Mouse (Mus musculus) limb, embryonic 14.5 days (tissue): ENCODE data around the gene Rsrc1. TPM values are rescaled to one million over a fixed set of nuclear protein-coding genes. Genes with fewer than 3 reads are reported as not detected.

Experiments used
- ATAC-seq: fragments of 200-750 bp; cut with Nextera tagmentation; 2 replicates; pipeline ENCODE4 v1.8.0; 2017; ENCODE audit warnings: low read depth, moderate number of reproducible peaks, moderate TSS enrichment; ENCODE audit not compliant: low FRiP score
- DNase-seq: peaks from one replicate; pipeline ENCODE4 v3.0.0-alpha.2; 2015; ENCODE audit warnings: low spot score
- H3K27ac ChIP-seq: fragments of 300-500 bp; sonication (generic); replicated peaks from 2 replicates; pipeline ENCODE4 v1.5.1; 2014; ENCODE audit warnings: low read depth, mild to moderate bottlenecking, low read length, moderate library complexity, mixed read lengths
- H3K27me3 ChIP-seq: fragments of 300-500 bp; sonication (generic); 2 replicates; pipeline ENCODE4 v1.6.1; 2014; ENCODE audit warnings: low read length, mixed read lengths; ENCODE audit not compliant: control insufficient read depth, insufficient read depth
- H3K36me3 ChIP-seq: fragments of 300-500 bp; sonication (generic); 2 replicates; pipeline ENCODE4 v1.6.1; 2014; ENCODE audit warnings: mild to moderate bottlenecking, low read length, moderate library complexity, mixed read lengths; ENCODE audit not compliant: control insufficient read depth, insufficient read depth
- H3K4me1 ChIP-seq: fragments of 300-500 bp; sonication (generic); 2 replicates; pipeline ENCODE4 v1.6.1; 2014; ENCODE audit warnings: antibody characterized with exemption, low read length, mixed read lengths; ENCODE audit not compliant: control insufficient read depth, insufficient read depth
- H3K4me2 ChIP-seq: fragments of 300-500 bp; sonication (generic); replicated peaks from 2 replicates; pipeline ENCODE4 v1.6.1; 2014; ENCODE audit warnings: low read depth, mild to moderate bottlenecking, low read length, moderate library complexity; ENCODE audit not compliant: severe bottlenecking
- H3K4me3 ChIP-seq: fragments of 300-500 bp; sonication (generic); replicated peaks from 2 replicates; pipeline ENCODE4 v1.5.1; 2014; ENCODE audit warnings: low read length
- H3K9ac ChIP-seq: fragments of 300-500 bp; sonication (generic); 2 replicates; pipeline ENCODE4 v1.6.1; 2014; ENCODE audit warnings: mild to moderate bottlenecking, low read depth, low read length, moderate library complexity; ENCODE audit not compliant: severe bottlenecking
- H3K9me3 ChIP-seq: fragments of 300-500 bp; sonication (generic); 2 replicates; pipeline ENCODE4 v1.6.1; 2016; ENCODE audit warnings: low read length; ENCODE audit not compliant: control insufficient read depth
- POLR2A ChIP-seq: fragments of 200-500 bp; IDR thresholded peaks from 2 replicates; pipeline ENCODE4 v1.8.0; 2012; ENCODE audit warnings: inconsistent platforms, mild to moderate bottlenecking, moderate library complexity, borderline replicate concordance; ENCODE audit not compliant: insufficient read depth, insufficient read length; ENCODE audit errors: extremely low read depth
- WGBS: fragments of 180-500 bp; shearing (Covaris S2); extraction: QIAGEN DNeasy Blood & Tissue Kit; methylation state at CpG from one replicate; pipeline ENCODE4 v1.1.7; 2014; 5-methylcytosine and 5-hydroxymethylcytosine counted together
- polyA plus RNA-seq, 2 experiments: library from polyadenylated mRNA; depleted of rRNA in 1 of 2; stranded (reverse) in 1 of 2; unstranded in 1 of 2; fragments of >200 nt; fragmentation: Nextera tagmentation in 1 of 2; extraction: Ambion mirVana in 1 of 2; gene quantifications; 2 replicates each; pipeline versions ENCODE4 v1.2.1 to v1.2.3; 2012 to 2014

The Rsrc1 gene
- polyA plus RNA-seq, 2 experiments = 22.9 to 41.8 TPM

GRCm38 (mm10) chr3:66967508-66967907 is 13.7 kb upstream of the Rsrc1 start:
- no peak for DNase-seq
- H3K27ac ChIP-seq = no peak overlapping the region

GRCm38 (mm10) chr3:66970261-66970660 is 10.9 kb upstream of the Rsrc1 start:
- Histone ChIP-seq H3K27me3 (peaks cover 54% of the 10 kb centered on the region), H3K9ac (no peak overlapping the region), H3K36me3 (0 out of 2 replicates have a peak, but pooled peaks cover 11% of the 10 kb centered on the region), H3K9me3 (no peaks in the 10 kb centered on the region), H3K4me2 (peak overlapping the region; percentile 22; the same call in 1 of the 2 replicates), H3K27ac (no peak overlapping the region), H3K4me3 (no peak overlapping the region), H3K4me1 (peaks cover 7% of the 10 kb centered on the region; the same call in 1 of the 2 replicates)
- ATAC-seq (no peak), DNase-seq (no peak)
- TF ChIP-seq POLR2A = no peak
- 20% methylated on average over 10 of the region's 10 CpGs for WGBS

More at GRCm38 (mm10) chr3:66967508-66967907, 13.7 kb upstream of the Rsrc1 start:
- no peak for ATAC-seq
- 16% methylated on average over 4 of the region's 4 CpGs for WGBS
- Histone ChIP-seq H3K9me3 (no peaks in the 10 kb centered on the region), H3K36me3 (no peaks in the 10 kb centered on the region), H3K4me2 (no peak overlapping the region), H3K4me1 (peaks cover 7% of the 10 kb centered on the region; the same call in 1 of the 2 replicates), H3K4me3 (no peak overlapping the region), H3K27me3 (peaks cover 32% of the 10 kb centered on the region), H3K9ac (no peak overlapping the region)
- TF ChIP-seq POLR2A = no peak

GRCm38 (mm10) chr3:66970661-66971331 is 10.4 kb upstream of the Rsrc1 start:
- peaks cover 7% of the 10 kb centered on the region; the same call in 1 of the 2 replicates for H3K4me1 ChIP-seq
- DNase-seq = no peak
- WGBS = 5% methylated on average over 29 of the region's 29 CpGs
- H3K4me2 ChIP-seq = peak overlapping the region; percentile 22
- H3K36me3 ChIP-seq = 0 out of 2 replicates have a peak, but pooled peaks cover 12% of the 10 kb centered on the region
- H3K9ac ChIP-seq = no peak overlapping the region
- TF ChIP-seq POLR2A = no peak
- H3K9me3 ChIP-seq = no peaks in the 10 kb centered on the region
- no peak overlapping the region for H3K27ac ChIP-seq
- ATAC-seq = no peak
- no peak overlapping the region; the same call in 1 of the 2 replicates for H3K4me3 ChIP-seq
- peaks cover 57% of the 10 kb centered on the region for H3K27me3 ChIP-seq

- no peak for TF ChIP-seq POLR2A
- Histone ChIP-seq H3K27ac (peak overlapping the region; percentile 16; the same call in 1 of the 2 replicates), H3K4me2 (peak overlapping the region; percentile 24; the same call in 1 of the 2 replicates), H3K9me3 (no peaks in the 10 kb centered on the region), H3K27me3 (peaks cover 67% of the 10 kb centered on the region), H3K36me3 (0 out of 2 replicates have a peak, but pooled peaks cover 12% of the 10 kb centered on the region), H3K4me1 (peaks cover 7% of the 10 kb centered on the region; the same call in 1 of the 2 replicates), H3K9ac (peak overlapping the region; percentile 3; the same call in 1 of the 2 replicates), H3K4me3 (no peak overlapping the region)
- 27% methylated on average over 16 of the region's 16 CpGs for WGBS
- ATAC-seq (no peak), DNase-seq (no peak)
Observed at GRCm38 (mm10) chr3:66972191-66972950, 8.8 kb upstream of the Rsrc1 start.

GRCm38 (mm10) chr3:66973391-66973943 is 7.7 kb upstream of the Rsrc1 start:
- Histone ChIP-seq H3K27me3 (peaks cover 78% of the 10 kb centered on the region), H3K4me3 (peak overlapping the region; percentile 51), H3K4me1 (peaks cover 3% of the 10 kb centered on the region; the same call in 1 of the 2 replicates), H3K4me2 (peak overlapping the region; percentile 80), H3K9me3 (no peaks in the 10 kb centered on the region), H3K9ac (peak overlapping the region; percentile 61), H3K36me3 (0 out of 2 replicates have a peak, but pooled peaks cover 12% of the 10 kb centered on the region), H3K27ac (peak overlapping the region; percentile 68)
- 2% methylated on average over 27 of the region's 59 CpGs for WGBS
- ATAC-seq = peak; percentile 27; the same call in 1 of the 2 replicates
- no peak for DNase-seq
- no peak for TF ChIP-seq POLR2A
